Mouse (Mus musculus): ENCODE results near the gene Zfp770. TPM values are rescaled to one million over a fixed set of nuclear protein-coding genes. Genes with fewer than 3 reads are reported as not detected.
"Not testable (repeated sequence)": the region's sequence is repeated elsewhere in the genome, so short reads cannot be mapped to it uniquely, and the experiment has no call there.

Zfp770 gene
- polyA plus RNA-seq, 1 experiment from 2014 or later, result 8.2 TPM

- Histone ChIP-seq H3K4me2 (ENCODE audit: low read length) (no peak overlapping the region), H3K27ac (replicated peaks; ENCODE audit: low read depth, low read length) (no peak overlapping the region), H3K4me3 (replicated peaks; ENCODE audit: low read depth, low read length) (no peak overlapping the region), H3K4me1 (ENCODE audit: control insufficient read depth, insufficient read depth, low read length) (peaks cover 16% of the 10 kb centered on the region), H3K36me3 (ENCODE audit: control insufficient read depth, insufficient read depth, low read length) (peaks cover 24% of the 10 kb centered on the region), H3K27me3 (ENCODE audit: control insufficient read depth, insufficient read depth, low read length) (no peaks in the 10 kb centered on the region), H3K9ac (replicated peaks; ENCODE audit: low read length) (no peak overlapping the region), H3K9me3 (ENCODE audit: control insufficient read depth, low read length) (no peaks in the 10 kb centered on the region)
- peak; percentile 12 for DNase-seq
- ATAC-seq (ENCODE audit: low FRiP score, low TSS enrichment), result no peak
- WGBS, result 78% methylated on average over 5 of the region's 5 CpGs
These were observed 4.8 kb downstream of the Zfp770 start for GRCm38 (mm10) chr2:114196421-114196820.

GRCm38 (mm10) chr2:114186924-114187323 lies 14.3 kb downstream of the Zfp770 start, which contains the start of gene Aqr:
Gene Aqr, minus strand, starts transcription at chr2:114187024.
- not testable (repeated sequence) for ATAC-seq (ENCODE audit: low FRiP score, low TSS enrichment); H3K27ac ChIP-seq (replicated peaks; ENCODE audit: low read depth, low read length); H3K4me2 ChIP-seq (ENCODE audit: low read length); DNase-seq; H3K4me1 ChIP-seq (ENCODE audit: control insufficient read depth, insufficient read depth, low read length); H3K9me3 ChIP-seq (ENCODE audit: control insufficient read depth, low read length); H3K9ac ChIP-seq (replicated peaks; ENCODE audit: low read length); H3K27me3 ChIP-seq (ENCODE audit: control insufficient read depth, insufficient read depth, low read length); H3K4me3 ChIP-seq (replicated peaks; ENCODE audit: low read depth, low read length); H3K36me3 ChIP-seq (ENCODE audit: control insufficient read depth, insufficient read depth, low read length)
- WGBS, result 83% methylated on average over 1 of the region's 6 CpGs

GRCm38 (mm10) chr2:114177802-114178733 lies 23.2 kb downstream of the Zfp770 start:
- H3K4me3 ChIP-seq (replicated peaks; ENCODE audit: low read depth, low read length), result no peak overlapping the region
- no peaks in the 10 kb centered on the region for H3K9me3 ChIP-seq (ENCODE audit: control insufficient read depth, low read length)
- 39% methylated on average over 4 of the region's 4 CpGs for WGBS
- H3K36me3 ChIP-seq (ENCODE audit: control insufficient read depth, insufficient read depth, low read length), result no peaks in the 10 kb centered on the region
- ATAC-seq (ENCODE audit: low FRiP score, low TSS enrichment), result no peak
- H3K4me1 ChIP-seq (ENCODE audit: control insufficient read depth, insufficient read depth, low read length), result peaks cover 5% of the 10 kb centered on the region; the same call in 1 of the 2 replicates
- no peaks in the 10 kb centered on the region for H3K27me3 ChIP-seq (ENCODE audit: control insufficient read depth, insufficient read depth, low read length)
- no peak for DNase-seq
- no peak overlapping the region for H3K27ac ChIP-seq (replicated peaks; ENCODE audit: low read depth, low read length)
- no peak overlapping the region for H3K9ac ChIP-seq (replicated peaks; ENCODE audit: low read length)
- H3K4me2 ChIP-seq (ENCODE audit: low read length), result no peak overlapping the region

- peaks cover 5% of the 10 kb centered on the region; the same call in 1 of the 2 replicates for H3K4me1 ChIP-seq (ENCODE audit: control insufficient read depth, insufficient read depth, low read length)
- H3K4me3 ChIP-seq (replicated peaks; ENCODE audit: low read depth, low read length), result peak overlapping the region; percentile 83
- under 1% methylated on average over 44 of the region's 44 CpGs for WGBS
- H3K9me3 ChIP-seq (ENCODE audit: control insufficient read depth, low read length), result no peaks in the 10 kb centered on the region
- no peaks in the 10 kb centered on the region for H3K27me3 ChIP-seq (ENCODE audit: control insufficient read depth, insufficient read depth, low read length)
- H3K36me3 ChIP-seq (ENCODE audit: control insufficient read depth, insufficient read depth, low read length), result peaks cover 9% of the 10 kb centered on the region
- DNase-seq (peak; percentile 93), ATAC-seq (ENCODE audit: low FRiP score, low TSS enrichment) (peak; percentile 93)
- peak overlapping the region; percentile 77 for H3K9ac ChIP-seq (replicated peaks; ENCODE audit: low read length)
- H3K4me2 ChIP-seq (ENCODE audit: low read length), result peak overlapping the region; percentile 64
- H3K27ac ChIP-seq (replicated peaks; ENCODE audit: low read depth, low read length), result no peak overlapping the region
These were observed 26.4 kb downstream of the Zfp770 start for GRCm38 (mm10) chr2:114174651-114175484.

GRCm38 (mm10) chr2:114173248-114173647 lies 28.0 kb downstream of the Zfp770 start:
- no peak for ATAC-seq (ENCODE audit: low FRiP score, low TSS enrichment)
- Histone ChIP-seq H3K4me1 (ENCODE audit: control insufficient read depth, insufficient read depth, low read length) (peaks cover 5% of the 10 kb centered on the region; the same call in 1 of the 2 replicates), H3K4me2 (ENCODE audit: low read length) (no peak overlapping the region), H3K36me3 (ENCODE audit: control insufficient read depth, insufficient read depth, low read length) (peaks cover 16% of the 10 kb centered on the region), H3K27me3 (ENCODE audit: control insufficient read depth, insufficient read depth, low read length) (no peaks in the 10 kb centered on the region), H3K27ac (replicated peaks; ENCODE audit: low read depth, low read length) (no peak overlapping the region), H3K9ac (replicated peaks; ENCODE audit: low read length) (no peak overlapping the region), H3K9me3 (ENCODE audit: control insufficient read depth, low read length) (no peaks in the 10 kb centered on the region), H3K4me3 (replicated peaks; ENCODE audit: low read depth, low read length) (no peak overlapping the region)
- no peak for DNase-seq

GRCm38 (mm10) chr2:114167837-114168236 lies 33.4 kb downstream of the Zfp770 start:
- H3K4me1 ChIP-seq (ENCODE audit: control insufficient read depth, insufficient read depth, low read length), result no peaks in the 10 kb centered on the region
- no peak overlapping the region for H3K4me2 ChIP-seq (ENCODE audit: low read length)
- H3K36me3 ChIP-seq (ENCODE audit: control insufficient read depth, insufficient read depth, low read length), result peaks cover 59% of the 10 kb centered on the region
- ATAC-seq (ENCODE audit: low FRiP score, low TSS enrichment) (no peak), DNase-seq (no peak)
- H3K27ac ChIP-seq (replicated peaks; ENCODE audit: low read depth, low read length), result no peak overlapping the region
- no peaks in the 10 kb centered on the region for H3K27me3 ChIP-seq (ENCODE audit: control insufficient read depth, insufficient read depth, low read length)
- no peak overlapping the region for H3K4me3 ChIP-seq (replicated peaks; ENCODE audit: low read depth, low read length)
- no peak overlapping the region for H3K9ac ChIP-seq (replicated peaks; ENCODE audit: low read length)
- H3K9me3 ChIP-seq (ENCODE audit: control insufficient read depth, low read length), result no peaks in the 10 kb centered on the region

- WGBS, result 85% methylated on average over 1 of the region's 1 CpGs
- Histone ChIP-seq H3K27ac (replicated peaks; ENCODE audit: low read depth, low read length) (no peak overlapping the region), H3K4me1 (ENCODE audit: control insufficient read depth, insufficient read depth, low read length) (no peaks in the 10 kb centered on the region), H3K27me3 (ENCODE audit: control insufficient read depth, insufficient read depth, low read length) (no peaks in the 10 kb centered on the region), H3K4me2 (ENCODE audit: low read length) (no peak overlapping the region), H3K9me3 (ENCODE audit: control insufficient read depth, low read length) (no peaks in the 10 kb centered on the region), H3K9ac (replicated peaks; ENCODE audit: low read length) (no peak overlapping the region), H3K4me3 (replicated peaks; ENCODE audit: low read depth, low read length) (no peak overlapping the region), H3K36me3 (ENCODE audit: control insufficient read depth, insufficient read depth, low read length) (peaks cover 80% of the 10 kb centered on the region)
- ATAC-seq (ENCODE audit: low FRiP score, low TSS enrichment), result no peak
- no peak for DNase-seq
These were observed 39.3 kb downstream of the Zfp770 start for GRCm38 (mm10) chr2:114161978-114162377.

GRCm38 (mm10) chr2:114157345-114157744 lies 43.9 kb downstream of the Zfp770 start:
- Histone ChIP-seq H3K36me3 (ENCODE audit: control insufficient read depth, insufficient read depth, low read length) (peaks cover 83% of the 10 kb centered on the region), H3K27me3 (ENCODE audit: control insufficient read depth, insufficient read depth, low read length) (no peaks in the 10 kb centered on the region), H3K4me2 (ENCODE audit: low read length) (no peak overlapping the region), H3K4me1 (ENCODE audit: control insufficient read depth, insufficient read depth, low read length) (no peaks in the 10 kb centered on the region), H3K9me3 (ENCODE audit: control insufficient read depth, low read length) (no peaks in the 10 kb centered on the region), H3K9ac (replicated peaks; ENCODE audit: low read length) (no peak overlapping the region), H3K27ac (replicated peaks; ENCODE audit: low read depth, low read length) (no peak overlapping the region), H3K4me3 (replicated peaks; ENCODE audit: low read depth, low read length) (no peak overlapping the region)
- no peak for ATAC-seq (ENCODE audit: low FRiP score, low TSS enrichment)
- WGBS, result 91% methylated on average over 4 of the region's 4 CpGs
- no peak for DNase-seq

Data from midbrain, embryonic 14.5 days (tissue).